Mouse (Mus musculus) activated CD4-positive, CD25-positive, alpha-beta regulatory T cell, adult 4 months (primary cell): ENCODE data around the gene Thsd4. TPM values are rescaled to one million over a fixed set of nuclear protein-coding genes. Genes with fewer than 3 reads are reported as not detected.

Experiments used
- ATAC-seq: one replicate; pipeline ENCODE4 v1.8.0; 2017
- polyA plus RNA-seq, 2 experiments: library from polyadenylated mRNA; unstranded; fragments of 100-300 nt; shearing (Covaris generic); gene quantifications; one replicate each; pipeline ENCODE4 v1.2.1; 2017

Gene Thsd4
- not detected for polyA plus RNA-seq

GRCm38 (mm10) chr9:60521806-60522264, at the start of gene Thsd4:
Thsd4 (minus strand) TSS chr9:60522046.
- no peak for ATAC-seq

DNA sequence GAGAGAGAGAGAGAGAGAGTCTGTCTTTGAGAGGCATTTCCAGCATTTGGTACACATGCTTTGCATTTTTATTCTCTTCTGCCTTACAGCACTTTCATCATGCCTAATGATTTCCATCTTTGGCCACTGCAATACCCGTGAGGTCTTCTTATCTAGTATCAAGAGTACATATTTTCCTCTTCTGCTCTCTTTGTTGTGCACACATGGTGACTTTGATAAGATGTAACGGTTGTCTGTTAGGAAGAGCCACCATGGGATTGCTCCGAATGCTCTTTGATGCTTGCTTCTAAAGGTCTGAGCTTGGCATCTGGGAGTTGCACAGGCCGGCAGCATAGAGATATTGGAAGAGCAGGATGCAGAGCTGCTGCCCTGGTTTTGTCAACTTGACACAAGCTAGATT, 49.2 kb upstream of the Thsd4 start:
- no peak for ATAC-seq

DNA sequence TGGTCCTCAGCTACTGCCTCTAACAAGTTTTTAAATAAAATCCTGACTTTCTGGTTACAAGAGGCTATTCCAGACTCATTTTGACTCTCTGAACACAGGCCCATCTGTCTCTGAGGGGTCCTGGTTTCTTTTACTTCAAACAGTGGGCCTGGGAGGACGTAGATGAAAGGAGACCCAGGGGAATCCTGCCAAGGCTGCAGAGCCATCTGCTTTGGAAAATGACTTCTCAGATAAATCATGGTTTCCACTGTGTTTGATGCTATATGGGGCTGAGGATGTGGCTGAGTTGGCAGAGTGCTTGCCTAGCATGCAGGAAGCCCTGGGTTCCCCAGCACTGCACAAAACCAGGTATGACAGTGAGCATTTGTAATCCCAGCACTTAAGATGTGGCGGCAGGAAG, 47.5 kb upstream of the Thsd4 start:
- ATAC-seq: no peak

GRCm38 (mm10) chr9:60563809-60564208, 42.0 kb upstream of the Thsd4 start:
- ATAC-seq: no peak

GRCm38 (mm10) chr9:60562443-60563371, 40.9 kb upstream of the Thsd4 start:
- ATAC-seq: no peak

- no peak for ATAC-seq
Measured at GRCm38 (mm10) chr9:60561641-60562289, 39.9 kb upstream of the Thsd4 start.

GRCm38 (mm10) chr9:60558507-60558906, 36.7 kb upstream of the Thsd4 start:
- no peak for ATAC-seq

GRCm38 (mm10) chr9:60551238-60551637, 29.4 kb upstream of the Thsd4 start:
- no peak for ATAC-seq

- no peak for ATAC-seq
Measured at GRCm38 (mm10) chr9:60548182-60548581, 26.3 kb upstream of the Thsd4 start.

- ATAC-seq: no peak
Measured at GRCm38 (mm10) chr9:60546169-60546568, 24.3 kb upstream of the Thsd4 start.

DNA sequence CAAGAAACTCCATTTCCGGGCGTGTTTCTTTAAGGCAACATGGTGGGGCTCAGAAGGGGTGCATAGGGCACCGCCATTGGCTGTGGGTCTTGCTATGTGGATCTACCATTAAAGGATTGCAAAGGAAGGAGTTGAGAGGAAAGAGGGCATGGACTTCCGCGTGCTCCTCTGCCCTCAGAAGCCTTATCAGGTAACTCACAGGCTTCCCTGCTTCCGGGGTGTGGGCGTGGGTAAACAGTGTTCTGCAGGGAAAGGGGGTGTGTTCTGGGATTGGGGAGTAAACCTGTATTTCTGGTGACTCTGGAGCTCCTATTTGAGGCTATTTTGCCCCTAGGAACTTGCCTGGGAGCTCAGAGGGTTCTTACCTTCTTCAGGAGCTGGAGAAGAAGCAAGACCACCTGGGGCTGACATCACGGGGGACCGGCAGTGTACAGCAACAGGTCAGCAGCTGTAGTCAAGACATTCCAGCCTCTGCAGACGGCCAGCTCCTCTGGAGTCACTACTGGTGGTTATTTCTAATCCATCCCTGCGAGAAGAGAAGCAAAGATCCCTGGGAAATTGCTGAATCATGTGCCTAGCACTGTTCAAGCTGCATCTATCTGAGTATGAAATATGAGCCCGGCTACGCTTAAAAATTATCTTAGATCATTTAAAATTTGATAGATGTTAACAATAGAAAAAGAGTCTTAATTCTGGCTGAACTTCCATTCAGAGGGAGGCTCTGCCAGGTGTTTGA, 23.7 kb upstream of the Thsd4 start:
- ATAC-seq: no peak

DNA sequence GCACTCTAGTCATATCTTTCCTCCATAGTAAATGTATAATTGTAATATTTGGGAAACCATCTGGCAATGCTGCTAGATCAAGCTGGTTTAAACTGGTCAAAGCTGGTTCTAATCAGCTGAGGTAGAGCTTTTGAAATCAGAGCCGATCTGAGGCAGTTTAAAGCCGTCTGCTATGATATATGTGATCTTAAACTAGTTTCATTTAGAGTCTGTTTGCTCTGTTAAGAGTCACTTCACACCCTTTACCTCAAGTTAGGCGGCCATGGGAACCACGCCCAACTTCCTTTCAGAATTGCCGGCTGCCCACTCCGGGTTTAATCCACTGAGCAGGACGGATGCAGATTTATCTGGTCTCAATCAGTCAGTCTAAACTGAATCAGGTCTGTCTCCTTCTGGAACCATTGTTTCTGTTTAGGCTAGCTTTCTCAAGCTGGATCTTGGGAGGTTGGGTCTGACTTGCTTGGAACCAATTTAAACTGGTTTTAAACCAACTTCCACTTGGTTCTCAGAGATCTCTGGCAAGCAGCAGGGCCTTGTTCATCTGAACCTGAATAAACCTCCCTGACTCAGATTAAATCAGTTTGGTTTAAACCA, 21.7 kb upstream of the Thsd4 start:
- no peak for ATAC-seq

GRCm38 (mm10) chr9:60530310-60530709, 8.5 kb upstream of the Thsd4 start:
- ATAC-seq: no peak

DNA sequence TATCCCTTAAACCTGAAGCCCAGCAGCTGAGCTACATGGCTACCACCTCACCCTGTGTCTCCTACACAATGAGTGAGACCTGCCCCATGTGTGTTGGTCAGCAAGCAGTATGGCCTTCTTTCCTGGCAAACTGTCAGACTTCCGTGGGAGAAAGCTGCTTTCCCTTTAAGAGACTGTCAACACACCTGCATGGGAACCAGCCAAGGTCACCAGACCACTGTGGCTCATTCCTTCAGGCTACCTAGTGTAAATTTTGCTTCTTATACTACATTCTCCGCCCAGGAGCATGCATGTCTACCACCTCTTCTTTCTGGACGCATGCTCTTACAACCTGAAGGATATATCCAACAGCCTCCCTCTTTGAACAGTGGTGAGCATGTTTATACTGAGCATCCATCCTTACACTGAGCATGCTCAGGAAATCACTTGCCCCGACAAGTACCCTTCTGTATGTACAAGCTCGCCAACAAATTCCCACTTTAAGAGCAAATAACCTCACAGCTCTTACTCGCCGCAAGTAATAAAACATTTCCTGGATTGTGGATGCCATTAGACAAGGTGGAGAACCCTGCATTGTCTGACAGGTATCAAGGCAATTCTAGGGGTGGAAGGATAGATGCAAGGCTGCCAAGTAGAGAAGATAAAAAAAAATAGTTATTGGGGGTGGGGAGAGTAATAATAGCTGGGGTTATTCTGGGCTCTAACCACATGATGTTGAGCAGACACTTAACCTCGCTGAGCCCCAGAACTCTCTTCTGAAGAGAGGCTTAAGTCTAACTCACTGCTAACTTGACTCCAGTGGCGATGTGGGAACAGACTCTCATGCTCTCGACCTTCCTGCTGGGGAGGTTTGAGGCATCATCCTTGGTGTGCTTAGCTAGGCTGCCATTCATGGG, 7.8 kb upstream of the Thsd4 start:
- no peak for ATAC-seq

- no peak for ATAC-seq
Measured at GRCm38 (mm10) chr9:60528269-60528668, 6.4 kb upstream of the Thsd4 start.

DNA sequence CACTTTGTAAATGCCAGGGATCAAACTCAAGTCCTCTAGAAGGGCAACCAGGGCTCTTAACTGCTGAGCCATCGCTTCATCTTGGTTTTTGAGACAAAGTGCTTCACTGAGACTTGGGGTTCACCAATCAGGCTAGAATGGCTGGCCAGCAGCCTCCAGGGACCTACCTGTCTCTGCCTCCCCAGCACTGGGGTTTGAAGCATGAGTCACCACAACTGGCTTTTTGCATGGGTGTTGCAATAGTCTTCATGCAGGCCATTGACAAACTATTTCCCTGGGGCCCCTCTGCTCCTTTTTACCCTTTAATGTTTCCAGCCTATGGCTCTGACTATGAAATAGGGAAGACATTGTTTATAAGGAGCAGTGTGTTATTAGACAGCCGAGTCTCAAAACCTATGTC, 6.0 kb upstream of the Thsd4 start:
- ATAC-seq: no peak

GRCm38 (mm10) chr9:60527051-60527450, 5.2 kb upstream of the Thsd4 start:
- no peak for ATAC-seq

DNA sequence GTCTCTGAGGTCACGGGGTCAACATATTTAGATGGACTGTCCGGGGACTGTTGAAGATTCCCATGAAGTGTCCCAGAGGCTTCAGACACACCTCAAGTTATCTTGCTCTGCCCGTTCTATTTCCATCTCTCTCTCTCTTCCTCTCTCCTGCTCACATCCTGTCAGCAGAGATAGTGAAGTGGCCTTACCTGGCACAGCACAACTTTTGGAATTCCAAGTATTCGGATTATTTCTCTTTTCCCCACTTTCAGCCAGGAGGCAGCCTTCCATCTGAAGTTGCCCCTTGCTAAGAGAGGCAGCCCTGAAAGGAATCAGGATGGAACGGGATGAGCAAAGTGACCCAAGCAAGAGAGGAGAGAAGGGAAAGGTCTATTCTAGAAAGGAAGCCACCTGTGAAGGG, 4.3 kb upstream of the Thsd4 start:
- ATAC-seq: no peak

- no peak for ATAC-seq
Measured at GRCm38 (mm10) chr9:60521143-60521542, 703 bp downstream of the Thsd4 start.

DNA sequence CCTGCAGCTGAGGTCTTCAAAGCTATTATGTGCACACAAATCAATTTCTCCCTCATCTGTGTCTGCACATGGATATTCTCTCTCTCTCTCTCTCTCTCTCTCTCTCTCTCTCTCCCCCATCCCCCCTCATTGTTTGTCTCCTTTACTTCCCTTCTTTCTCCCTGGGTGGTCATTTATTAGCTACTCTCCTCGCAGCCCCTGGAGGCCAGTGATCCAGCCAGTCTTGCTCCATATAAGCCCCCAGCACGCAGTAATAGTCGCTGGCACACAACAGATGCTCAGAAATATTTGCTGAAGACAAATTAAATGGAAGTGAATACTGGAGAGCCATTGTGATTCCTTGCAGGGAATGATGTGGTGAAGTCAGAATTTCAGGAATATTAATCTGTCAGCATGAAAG, 2.2 kb downstream of the Thsd4 start:
- ATAC-seq: no peak

DNA sequence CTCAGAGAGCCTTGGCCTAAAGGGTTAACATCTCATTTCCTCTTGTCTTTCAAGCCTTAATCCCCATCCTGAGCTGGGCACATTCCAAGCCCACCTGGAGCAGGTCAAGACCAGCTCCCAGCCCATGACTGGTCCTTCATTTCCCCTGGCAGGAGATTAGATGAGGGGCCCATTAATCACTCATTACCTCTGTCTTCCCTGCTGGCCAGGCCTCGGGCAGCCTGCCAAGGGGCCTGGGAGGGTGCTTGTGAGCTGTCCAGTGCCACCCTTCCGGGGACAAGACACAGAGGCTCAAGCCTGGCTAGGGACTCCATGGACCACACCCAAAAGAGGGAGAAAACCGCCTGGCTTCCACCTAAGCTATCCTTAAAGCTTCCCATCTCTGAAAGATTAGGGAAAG, 3.6 kb downstream of the Thsd4 start:
- ATAC-seq: no peak

DNA sequence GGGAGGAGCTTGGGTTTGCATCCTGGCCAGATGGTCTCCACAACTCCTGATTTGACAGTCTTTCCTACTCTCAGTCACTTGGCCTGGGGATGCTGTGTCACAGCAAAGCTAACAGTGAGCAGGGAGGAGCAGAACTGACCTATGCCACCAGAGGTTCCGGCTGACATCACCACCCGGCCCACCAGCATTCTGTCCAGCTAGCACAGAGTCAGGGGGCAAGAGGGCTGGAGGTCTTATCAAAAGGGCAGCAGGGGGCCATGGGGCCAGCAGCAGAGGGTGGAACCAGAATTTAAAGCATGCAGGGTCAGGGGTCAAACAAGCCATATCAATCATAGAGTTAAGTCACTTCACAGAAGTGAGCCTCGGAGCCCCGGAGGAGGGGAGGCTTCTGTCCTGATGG, 4.7 kb downstream of the Thsd4 start:
- ATAC-seq: no peak
